Mouse (Mus musculus): ENCODE data around the gene Stc2. TPM values are rescaled to one million over a fixed set of nuclear protein-coding genes. Genes with fewer than 3 reads are reported as not detected.

Gene Stc2
- 1.8 and 3.4 TPM in 2 replicates for polyA plus RNA-seq (2012; ENCODE audit: low replicate concordance)

GRCm38 (mm10) chr11:31369648-31370286 lies at the start of gene Stc2:
TSS of gene Stc2 (minus strand) at chr11:31370074.

Other genes starting within 250 kb of the Stc2 start
- gene Gm17332, start 187.6 kb downstream of the Stc2 start, polyA plus RNA-seq (2012; ENCODE audit: low replicate concordance), result not detected in 2 replicates